Mouse (Mus musculus) testis, adult 2 months (tissue): ENCODE data around the gene Ism1. TPM values are rescaled to one million over a fixed set of nuclear protein-coding genes. Genes with fewer than 3 reads are reported as not detected.

Experiments
- H3K27ac ChIP-seq: fragments of 200-500 bp; 2 replicates; pipeline ENCODE4 v1.5.1; 2012; ENCODE audit warnings: low read depth, low read length; ENCODE audit not compliant: control insufficient read depth, insufficient read depth
- H3K27me3 ChIP-seq: fragments of 200-500 bp; 2 replicates; pipeline ENCODE4 v1.6.1; 2012; ENCODE audit warnings: mild to moderate bottlenecking, low read length, moderate library complexity; ENCODE audit not compliant: control insufficient read depth, insufficient read depth
- H3K36me3 ChIP-seq: fragments of 200-500 bp; 2 replicates; pipeline ENCODE4 v1.6.1; 2012; ENCODE audit warnings: mild to moderate bottlenecking, low read length; ENCODE audit not compliant: control insufficient read depth, insufficient read depth
- H3K4me1 ChIP-seq: fragments of 200-500 bp; 2 replicates; pipeline ENCODE4 v1.6.1; 2012; ENCODE audit warnings: low read length; ENCODE audit not compliant: control insufficient read depth, insufficient read depth
- H3K4me3 ChIP-seq: fragments of 200-500 bp; 2 replicates; pipeline ENCODE4 v1.5.1; 2012; ENCODE audit warnings: low read depth, mild to moderate bottlenecking, low read length, moderate library complexity, mixed read lengths; ENCODE audit not compliant: control insufficient read depth
- CTCF ChIP-seq: fragments of 200-500 bp; IDR thresholded peaks from 2 replicates; pipeline ENCODE4 v1.5.1; 2012; ENCODE audit warnings: low read depth, mild to moderate bottlenecking, inconsistent platforms, low read length, moderate library complexity; ENCODE audit not compliant: control insufficient read depth, insufficient read depth, insufficient replicate concordance
- POLR2A ChIP-seq: fragments of 200-500 bp; IDR thresholded peaks from 2 replicates; pipeline ENCODE4 v1.6.1; 2012; ENCODE audit warnings: low read depth, mild to moderate bottlenecking, inconsistent platforms, low read length, moderate library complexity; ENCODE audit not compliant: control insufficient read depth
- polyA plus RNA-seq: library from polyadenylated mRNA; depleted of rRNA; stranded (reverse); fragments of >200 nt; gene quantifications from 2 replicates; pipeline ENCODE4 v1.2.3, GENCODE M21; 2012

The Ism1 gene
- polyA plus RNA-seq, 1 experiment, result 0.15 TPM

GRCm38 (mm10) chr2:139757021-139757420, 79.0 kb downstream of the Ism1 start:
- Histone ChIP-seq H3K4me1 (peaks cover 2% of the 10 kb centered on the region), H3K27me3 (no peaks in the 10 kb centered on the region), H3K27ac (no peak overlapping the region), H3K36me3 (no peaks in the 10 kb centered on the region), H3K4me3 (no peak overlapping the region)
- TF ChIP-seq CTCF (no peak), POLR2A (no peak)

DNA sequence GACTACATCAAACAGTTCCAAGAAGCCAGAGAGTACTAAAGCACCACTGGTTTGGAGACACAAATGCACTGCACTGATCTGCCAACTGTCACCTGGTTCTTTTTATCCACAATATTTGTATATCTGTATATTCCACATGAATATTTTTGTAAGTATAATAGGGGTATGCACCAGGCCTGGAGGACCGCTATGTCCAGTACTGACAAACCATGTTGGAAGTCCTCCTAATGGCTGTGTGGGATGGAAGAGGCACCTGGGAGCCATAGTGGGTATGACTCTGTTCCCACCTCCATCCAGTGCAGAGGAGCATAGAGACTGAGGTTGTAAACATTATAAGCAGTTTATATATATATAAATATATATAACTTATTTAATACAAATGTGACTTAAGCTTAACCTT, 79.5 kb downstream of the Ism1 start:
- Histone ChIP-seq H3K27ac (no peak overlapping the region), H3K36me3 (no peaks in the 10 kb centered on the region), H3K4me3 (no peak overlapping the region), H3K4me1 (peaks cover 2% of the 10 kb centered on the region), H3K27me3 (no peaks in the 10 kb centered on the region)
- TF ChIP-seq POLR2A (no peak), CTCF (no peak)

- Histone ChIP-seq H3K36me3 (no peaks in the 10 kb centered on the region), H3K27ac (no peak overlapping the region), H3K27me3 (no peaks in the 10 kb centered on the region), H3K4me3 (no peak overlapping the region), H3K4me1 (no peaks in the 10 kb centered on the region)
- TF ChIP-seq POLR2A, result no peak
- TF ChIP-seq CTCF, result no peak
These were observed 86.4 kb downstream of the Ism1 start for GRCm38 (mm10) chr2:139764355-139764754.

DNA sequence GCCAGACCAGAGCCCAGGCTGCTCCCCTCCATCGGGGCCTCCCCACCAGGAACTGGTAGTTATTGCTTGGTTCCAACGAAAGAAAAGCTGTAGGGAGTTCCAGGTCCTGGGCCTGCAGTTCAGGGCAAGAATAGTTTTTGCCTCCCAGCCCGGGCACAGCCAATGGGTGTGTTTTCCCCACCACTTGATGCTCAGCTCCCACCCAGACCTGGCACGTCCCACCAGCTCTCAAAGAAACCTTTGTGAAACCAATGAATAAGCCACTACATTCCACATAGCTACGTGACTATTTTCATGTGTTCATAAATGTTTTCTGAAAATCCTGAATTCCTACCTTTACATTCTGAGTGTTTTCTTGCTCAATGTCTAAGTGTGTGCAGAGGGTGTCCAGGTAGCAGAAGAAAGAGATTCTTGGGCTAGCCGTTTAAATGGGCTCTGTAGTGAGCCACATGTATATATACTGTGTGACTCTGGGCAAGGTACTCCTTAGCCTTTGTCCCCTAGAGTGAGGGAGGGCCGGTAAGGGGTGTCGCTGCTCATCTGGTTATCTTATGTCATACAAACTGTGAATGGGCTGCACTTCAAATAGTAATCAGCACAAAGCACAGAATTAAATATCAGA, 97.1 kb downstream of the Ism1 start:
- TF ChIP-seq POLR2A (no peak), CTCF (no peak)
- Histone ChIP-seq H3K36me3 (no peaks in the 10 kb centered on the region), H3K4me1 (no peaks in the 10 kb centered on the region), H3K4me3 (no peak overlapping the region), H3K27me3 (no peaks in the 10 kb centered on the region), H3K27ac (no peak overlapping the region)

- Histone ChIP-seq H3K4me3 (no peak overlapping the region), H3K27me3 (no peaks in the 10 kb centered on the region), H3K36me3 (no peaks in the 10 kb centered on the region), H3K27ac (no peak overlapping the region), H3K4me1 (no peaks in the 10 kb centered on the region)
- TF ChIP-seq POLR2A (no peak), CTCF (no peak)
These were observed 98.7 kb downstream of the Ism1 start for GRCm38 (mm10) chr2:139776644-139777043.

DNA sequence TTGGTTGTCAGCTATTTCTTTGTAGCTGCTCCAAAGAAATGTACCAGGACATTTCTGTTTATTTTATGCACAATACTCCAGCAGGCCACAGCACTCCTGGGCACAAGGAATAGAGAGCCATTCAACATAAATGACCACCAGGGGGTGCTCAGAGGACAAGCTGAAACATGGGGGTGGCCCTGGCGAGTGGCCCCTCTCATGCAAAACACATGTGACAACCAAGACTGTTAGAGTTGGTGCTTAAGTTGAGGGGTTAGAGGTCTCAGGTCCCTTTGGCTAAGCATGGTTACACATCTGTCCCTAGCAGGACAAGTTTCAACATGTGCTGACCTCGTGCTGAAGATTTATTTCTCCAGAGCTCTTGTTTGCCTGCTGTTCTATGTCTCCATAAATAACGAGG, 100.3 kb downstream of the Ism1 start:
- Histone ChIP-seq H3K27ac (no peak overlapping the region), H3K27me3 (no peaks in the 10 kb centered on the region), H3K4me1 (no peaks in the 10 kb centered on the region), H3K36me3 (no peaks in the 10 kb centered on the region), H3K4me3 (no peak overlapping the region)
- TF ChIP-seq POLR2A (no peak), CTCF (peak; percentile 35; the same call in 1 of the 2 replicates)

DNA sequence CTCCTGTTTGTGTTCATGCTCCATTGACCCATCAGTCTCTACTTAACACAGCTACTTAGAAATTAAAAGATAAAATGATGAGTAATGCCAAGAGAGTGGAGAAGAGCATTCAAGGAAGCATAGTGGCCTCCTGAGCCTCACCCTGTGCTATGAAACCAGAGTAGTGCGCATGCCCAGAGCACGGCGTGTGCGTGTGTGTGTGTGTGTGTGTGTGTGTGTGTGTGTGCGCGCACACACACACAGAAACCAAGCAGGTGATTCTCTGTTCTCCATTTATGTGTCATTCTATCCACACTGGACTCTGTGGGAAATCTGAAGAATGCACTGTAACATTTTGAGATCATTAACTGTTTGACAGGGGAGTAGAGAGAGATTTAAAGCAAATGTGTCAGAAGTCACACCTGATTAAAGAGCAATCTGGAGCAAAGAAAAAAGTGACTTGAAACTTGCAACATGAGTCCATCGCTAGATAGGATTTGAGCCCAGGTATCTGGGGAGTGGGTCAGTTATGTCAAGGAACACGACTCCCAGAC, 105.4 kb downstream of the Ism1 start:
- Histone ChIP-seq H3K4me1 (no peaks in the 10 kb centered on the region), H3K4me3 (no peak overlapping the region), H3K27me3 (no peaks in the 10 kb centered on the region), H3K27ac (no peak overlapping the region), H3K36me3 (no peaks in the 10 kb centered on the region)
- TF ChIP-seq POLR2A, result no peak
- no peak for TF ChIP-seq CTCF
